Mouse (Mus musculus): ENCODE measurements at regions not wholly inside any gene's neighbourhood (a gene's known extent, or its start where the extent isn't known, plus 50 kb on each side); places are given as distances from the start of the nearest gene placed in this dataset.

DNA sequence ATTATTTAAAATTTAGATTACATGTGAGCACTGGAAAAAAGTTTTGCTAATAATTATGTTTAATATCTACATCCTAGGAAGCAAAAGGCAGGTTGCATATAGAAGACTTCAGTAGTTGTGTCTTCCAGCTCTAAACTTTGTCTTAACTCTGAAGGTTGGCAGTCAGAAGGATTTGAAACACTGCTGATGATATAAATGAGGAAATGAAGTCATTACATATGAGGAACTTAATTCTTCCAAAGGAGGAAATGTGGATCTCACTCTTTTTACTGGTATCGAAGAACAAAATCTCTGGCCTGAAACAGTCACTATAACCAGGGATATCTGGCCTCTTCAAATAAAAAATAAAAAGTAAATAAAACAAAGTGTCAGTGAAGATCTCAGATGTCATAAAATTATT lies 173.1 kb downstream of the Calcrl start:
- no peak; the same call in 1 of the 2 replicates for ATAC-seq (replicated peaks; ENCODE audit: insufficient number of reproducible peaks, low FRiP score, low TSS enrichment, poor library complexity, severe bottlenecking)

- no peak for ATAC-seq (replicated peaks; ENCODE audit: insufficient number of reproducible peaks, low FRiP score, low TSS enrichment, poor library complexity, severe bottlenecking)
Observed at GRCm38 (mm10) chr2:84258339-84259006, 166.7 kb downstream of the Calcrl start.

DNA sequence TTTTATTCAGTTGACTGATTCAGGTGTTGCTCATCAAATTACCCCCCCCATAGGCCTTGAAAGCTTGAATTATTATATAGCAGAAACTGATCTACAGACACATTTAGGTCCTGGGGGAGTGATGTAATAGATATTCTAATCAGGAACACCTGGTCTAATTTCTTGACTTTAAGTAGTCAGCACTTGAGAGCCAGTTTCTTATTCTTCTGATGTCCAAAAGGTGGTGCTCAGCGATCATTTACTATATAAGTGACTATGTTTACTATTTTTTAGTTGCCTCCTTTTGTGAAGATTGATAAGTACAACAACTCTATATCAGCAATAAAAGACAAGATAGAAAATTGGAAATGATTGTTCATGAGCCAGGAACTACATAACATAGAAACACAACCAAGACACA lies 166.0 kb downstream of the Calcrl start:
- no peak for ATAC-seq (replicated peaks; ENCODE audit: insufficient number of reproducible peaks, low FRiP score, low TSS enrichment, poor library complexity, severe bottlenecking)

- ATAC-seq (replicated peaks; ENCODE audit: insufficient number of reproducible peaks, low FRiP score, low TSS enrichment, poor library complexity, severe bottlenecking): no peak
Observed at GRCm38 (mm10) chr2:84260701-84261100, 164.5 kb downstream of the Calcrl start.

DNA sequence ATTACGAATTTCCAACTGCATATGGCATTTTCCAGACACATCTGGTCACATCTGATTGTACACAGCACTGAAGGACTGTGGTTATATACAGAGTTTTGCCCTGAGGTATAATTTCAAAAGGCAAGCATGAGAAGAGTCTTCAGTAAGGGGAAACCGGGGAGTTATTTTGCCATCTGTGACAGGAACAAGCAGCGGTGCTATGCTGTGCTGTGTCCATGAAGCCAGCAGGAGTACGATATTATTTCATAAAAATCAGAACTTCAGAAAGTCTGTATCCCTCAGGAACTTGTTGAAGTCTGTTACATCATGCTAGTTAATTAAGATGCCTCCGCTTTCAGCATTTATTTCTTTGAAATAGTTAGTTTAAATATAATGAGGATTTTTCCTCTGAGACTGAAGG lies 163.7 kb downstream of the Calcrl start:
- no peak for ATAC-seq (replicated peaks; ENCODE audit: insufficient number of reproducible peaks, low FRiP score, low TSS enrichment, poor library complexity, severe bottlenecking)

DNA sequence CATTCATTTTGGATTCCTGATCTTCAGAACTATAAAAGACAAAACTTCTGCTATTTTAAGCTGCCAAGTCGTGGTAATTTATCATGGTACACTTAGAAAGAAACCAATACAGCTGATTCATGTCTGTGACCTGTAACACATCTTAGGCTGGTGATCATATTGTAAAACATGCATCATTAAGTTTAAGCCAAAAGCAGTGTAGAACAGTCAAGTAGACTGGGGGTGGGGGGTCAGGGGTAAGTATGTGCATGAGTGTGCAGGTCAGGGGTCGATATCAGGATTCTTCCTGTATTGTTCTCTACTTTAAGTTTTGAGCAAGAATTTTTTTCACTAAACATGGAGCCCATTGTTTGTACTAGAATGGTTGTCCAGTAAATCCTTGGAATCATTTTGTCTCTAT lies 160.7 kb downstream of the Calcrl start:
- no peak for ATAC-seq (replicated peaks; ENCODE audit: insufficient number of reproducible peaks, low FRiP score, low TSS enrichment, poor library complexity, severe bottlenecking)

DNA sequence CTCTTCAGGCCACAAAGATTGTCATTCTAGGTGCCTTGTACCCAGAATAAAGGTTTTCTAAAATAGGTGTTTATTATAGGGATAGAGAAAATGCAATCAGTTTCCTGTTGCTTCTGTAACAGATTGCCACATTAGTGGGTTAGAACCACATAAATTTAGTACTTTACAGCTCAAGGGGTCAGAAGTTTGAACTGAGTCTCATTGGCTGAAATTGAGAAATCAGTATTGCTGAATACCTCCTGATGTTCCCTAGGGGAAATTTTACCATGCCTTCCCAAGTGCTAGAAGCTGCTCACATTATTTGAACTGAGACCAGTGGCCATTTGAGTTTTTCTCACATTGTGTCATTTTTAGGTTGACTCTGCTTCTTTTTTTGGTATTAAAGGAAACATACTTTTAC lies 160.2 kb downstream of the Calcrl start:
- no peak for ATAC-seq (replicated peaks; ENCODE audit: insufficient number of reproducible peaks, low FRiP score, low TSS enrichment, poor library complexity, severe bottlenecking)

- ATAC-seq (replicated peaks; ENCODE audit: insufficient number of reproducible peaks, low FRiP score, low TSS enrichment, poor library complexity, severe bottlenecking): no peak
Observed at GRCm38 (mm10) chr2:84266158-84266557, 159.1 kb downstream of the Calcrl start.

DNA sequence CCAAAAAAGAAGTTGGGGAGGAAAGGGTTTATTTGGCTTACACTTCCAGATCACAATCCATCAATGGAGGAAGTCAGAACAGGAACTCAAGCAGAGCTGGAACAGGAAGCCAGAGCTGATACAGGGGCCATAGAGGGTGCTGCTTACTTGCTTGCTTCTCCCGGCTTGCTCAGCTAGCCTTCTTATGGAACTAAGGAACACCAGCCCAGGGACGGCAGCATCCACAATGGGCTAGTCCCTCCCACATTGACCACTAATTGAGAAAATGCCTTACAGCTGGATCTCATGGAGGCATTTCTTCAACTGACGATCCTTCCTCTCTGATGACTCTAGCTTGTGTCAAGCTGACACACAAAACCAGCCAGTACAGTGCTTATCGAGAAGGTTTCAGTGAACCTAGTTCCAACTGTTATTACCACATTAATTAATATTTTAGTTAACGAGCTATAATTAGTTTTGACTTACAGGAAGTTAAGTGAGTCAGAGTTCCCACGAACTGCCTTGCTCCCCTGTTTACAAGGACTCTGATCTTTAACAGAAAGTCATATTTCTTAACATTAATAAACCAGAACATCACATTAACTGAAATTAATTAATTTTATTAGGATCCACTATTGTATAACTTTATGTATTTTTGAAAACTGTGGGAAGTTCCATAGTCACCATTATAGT lies 158.2 kb downstream of the Calcrl start:
- ATAC-seq (replicated peaks; ENCODE audit: insufficient number of reproducible peaks, low FRiP score, low TSS enrichment, poor library complexity, severe bottlenecking): peak; percentile 66; the same call in 1 of the 2 replicates

- ATAC-seq (replicated peaks; ENCODE audit: insufficient number of reproducible peaks, low FRiP score, low TSS enrichment, poor library complexity, severe bottlenecking): no peak
Observed at GRCm38 (mm10) chr2:84274038-84274724, 151.0 kb downstream of the Calcrl start.

DNA sequence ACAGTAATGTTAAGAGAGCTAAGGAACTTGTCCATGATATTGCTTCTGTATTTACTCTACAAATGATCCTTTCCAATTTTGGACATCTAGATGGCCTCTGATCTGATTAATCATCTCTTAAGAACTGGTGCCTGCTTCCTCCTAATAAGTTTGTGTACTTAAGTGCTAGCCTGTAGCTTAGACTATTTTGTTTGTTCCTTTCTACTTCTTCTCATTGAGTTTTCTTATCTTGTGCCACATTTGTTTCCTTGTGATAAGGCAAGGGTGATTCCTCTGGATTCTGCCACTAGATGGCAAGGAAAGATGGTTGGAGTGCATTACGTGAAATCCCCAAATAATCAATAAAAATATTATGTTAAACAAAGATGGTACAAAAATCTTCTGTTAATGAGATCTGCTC lies 148.0 kb downstream of the Calcrl start:
- ATAC-seq (replicated peaks; ENCODE audit: insufficient number of reproducible peaks, low FRiP score, low TSS enrichment, poor library complexity, severe bottlenecking): no peak

Data from monocyte, adult 5-6 weeks (primary cell).